Mouse (Mus musculus) spleen, postnatal 4 days (tissue): Measurements from ENCODE around the gene Ggps1.

Source experiments
- DNase-seq, 2 experiments: peaks; one replicate each; pipeline ENCODE4 v3.0.0; 2022; ENCODE audit warnings: low spot score in 2 of 2

Ggps1 gene

DNA sequence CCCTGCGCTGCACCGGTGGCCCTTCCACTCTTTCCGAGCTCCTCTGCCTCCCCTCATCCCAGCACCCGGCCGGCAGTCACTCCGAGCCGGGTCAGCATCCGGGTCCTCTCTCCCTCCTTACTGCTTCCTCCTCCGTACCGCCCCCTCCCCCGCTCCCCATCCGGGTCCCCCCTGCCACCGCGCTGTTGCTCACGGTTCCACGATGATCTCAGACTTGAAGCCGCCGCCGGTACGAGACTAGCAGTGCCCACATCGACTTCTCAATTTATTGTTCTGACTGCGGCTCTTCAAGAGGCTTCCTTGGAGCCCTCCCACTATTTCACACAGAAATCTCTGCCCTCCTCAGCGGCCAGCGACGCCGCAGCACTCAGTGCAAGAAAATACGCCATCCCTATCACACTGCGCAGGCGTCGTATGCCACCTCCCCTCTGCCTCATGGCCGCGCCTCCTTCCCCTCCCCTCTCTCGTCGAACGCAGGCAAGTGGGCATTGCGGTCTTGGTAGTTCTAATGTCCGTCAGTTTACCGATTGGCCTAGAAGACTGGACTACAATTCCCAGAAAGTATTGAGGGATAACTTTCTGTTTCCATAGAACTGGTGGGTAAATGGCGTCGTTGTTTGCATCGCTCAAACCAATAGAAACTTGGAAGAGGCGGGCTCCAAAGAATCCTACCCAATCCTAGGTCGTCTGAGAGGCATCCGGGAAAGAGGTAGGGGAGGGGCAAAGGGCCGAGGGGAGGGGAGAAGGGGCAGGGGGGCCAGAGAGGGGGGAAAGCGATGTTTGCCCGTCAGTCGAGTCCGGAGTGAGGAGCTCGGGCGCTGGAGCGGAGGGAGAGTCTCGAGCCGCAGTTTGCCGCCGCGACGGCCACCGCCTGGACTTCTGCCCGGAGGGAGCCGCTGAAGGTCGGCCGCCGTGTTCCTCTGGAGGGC lies at the start of gene Ggps1, which contains the start of gene Arid4b:
TSS of gene Ggps1 (minus strand) at position 476 of the 929 bp plus-strand sequence.
TSS of gene Arid4b (plus strand) at position 220 of the 929 bp plus-strand sequence.
- peak; percentile 94 to 95 for DNase-seq

DNA sequence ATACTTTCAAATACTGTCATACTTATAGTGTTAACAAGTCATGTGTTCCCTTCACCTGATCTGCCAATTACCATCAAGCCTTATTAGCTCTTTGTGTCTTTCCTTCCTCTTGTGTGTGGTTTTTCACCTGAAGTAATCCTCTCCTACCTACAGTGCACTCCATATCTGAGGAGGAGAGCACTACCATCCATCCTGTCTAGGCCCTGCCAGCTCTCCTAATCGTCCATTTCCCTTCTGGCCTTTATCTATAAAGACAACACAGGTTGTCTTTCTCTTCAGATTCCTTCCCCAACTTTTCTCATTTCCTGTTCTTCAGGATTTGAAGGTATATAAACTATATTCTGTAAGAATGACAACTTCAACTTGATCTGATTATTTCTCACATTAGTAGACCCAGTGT lies 47.9 kb upstream of the Ggps1 start:
- DNase-seq: no peak

DNA sequence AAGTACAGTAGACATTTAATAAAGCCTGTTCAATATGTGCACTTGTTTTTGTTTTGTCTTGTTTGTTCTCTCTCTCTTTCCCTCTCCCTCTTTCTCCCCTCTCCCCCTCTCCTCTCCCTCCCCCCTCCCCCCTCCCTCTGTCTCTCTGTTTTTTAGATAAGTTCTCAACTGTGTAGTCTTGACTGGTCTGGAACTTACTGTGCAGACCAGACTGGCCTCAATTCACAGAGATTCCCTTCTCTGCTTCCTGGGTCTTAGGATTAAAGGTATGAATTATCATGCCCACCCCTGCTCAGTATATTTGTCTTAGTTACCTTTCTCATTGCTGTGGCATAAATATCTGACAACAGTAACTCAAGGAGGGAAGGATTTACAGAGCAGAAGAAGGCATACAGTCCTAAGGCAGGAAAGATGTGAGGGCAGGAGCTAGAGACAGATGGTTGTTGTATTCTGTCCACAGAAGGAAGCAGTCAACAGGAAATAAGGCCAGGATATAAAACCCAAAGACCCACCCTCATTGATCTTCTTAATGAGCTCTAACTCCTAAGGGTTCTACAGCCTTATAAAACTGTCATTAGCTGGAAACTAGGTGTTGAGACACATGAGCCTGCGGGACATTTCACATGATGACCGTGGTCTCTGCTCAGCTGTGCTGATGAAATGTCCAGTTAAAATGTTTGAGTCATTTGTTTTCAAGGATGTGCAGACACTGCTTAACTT lies 47.0 kb upstream of the Ggps1 start:
- DNase-seq: no peak

DNA sequence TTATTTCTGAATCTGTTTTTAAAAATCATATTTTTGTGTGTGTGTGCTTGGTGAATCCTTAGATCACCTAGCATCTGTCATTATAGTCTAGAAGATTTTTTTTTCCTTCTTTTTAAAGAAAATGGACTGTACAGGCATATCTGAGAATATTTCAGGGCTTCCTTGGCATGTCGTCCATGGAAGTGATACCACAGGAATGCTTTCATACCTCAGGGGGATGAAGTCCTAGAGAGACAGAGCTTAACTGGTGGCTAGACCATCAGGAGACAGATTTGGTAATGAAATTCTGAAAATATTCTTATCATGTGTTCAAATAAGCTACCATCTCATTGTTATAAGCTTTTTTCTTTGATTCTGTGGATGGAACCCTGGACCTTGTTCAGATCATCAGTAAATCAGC lies 39.7 kb upstream of the Ggps1 start:
- DNase-seq: no peak

GRCm38 (mm10) chr13:14088669-14089068 lies 25.4 kb upstream of the Ggps1 start:
- DNase-seq: no peak

DNA sequence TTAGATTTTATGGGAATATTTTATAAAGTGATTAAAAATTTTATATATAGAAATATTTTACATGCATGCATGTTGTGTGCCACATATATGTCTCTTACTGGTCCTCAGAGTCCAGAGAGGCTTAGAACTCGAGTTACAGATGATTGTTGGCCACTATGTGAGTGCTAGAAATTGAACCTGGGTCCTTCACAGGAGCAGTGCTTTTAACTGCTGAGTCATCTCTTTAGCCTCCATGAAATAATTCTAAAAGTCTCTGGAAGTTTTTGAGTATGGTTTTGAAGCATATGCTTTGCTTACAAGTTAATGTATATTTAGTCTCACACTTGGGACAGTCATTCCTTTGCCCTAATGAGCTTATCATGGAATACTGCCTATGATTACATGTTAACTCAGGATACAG lies 12.0 kb upstream of the Ggps1 start:
- no peak for DNase-seq

DNA sequence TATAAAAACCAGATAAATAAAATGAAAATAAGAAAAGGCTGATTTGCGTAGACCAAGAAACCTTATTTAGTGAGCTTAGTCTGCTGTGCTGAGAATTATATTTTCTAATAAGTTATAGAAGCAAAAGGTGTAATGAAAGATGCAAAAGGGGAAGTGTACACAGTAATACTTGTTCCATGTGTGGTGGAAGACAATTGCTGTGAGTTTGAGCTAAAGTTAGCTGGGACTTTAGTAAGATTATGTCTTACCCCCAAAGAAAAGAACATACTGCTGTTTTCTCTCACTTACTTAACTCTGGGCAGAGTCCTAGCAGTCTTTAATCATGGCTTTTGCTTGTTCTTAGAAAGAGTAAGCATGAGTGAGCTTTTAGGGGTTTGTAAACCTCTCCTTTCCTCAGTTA lies 11.1 kb upstream of the Ggps1 start:
- no peak for DNase-seq

- DNase-seq: no peak
These were observed 6.0 kb upstream of the Ggps1 start for GRCm38 (mm10) chr13:14069291-14069690.

DNA sequence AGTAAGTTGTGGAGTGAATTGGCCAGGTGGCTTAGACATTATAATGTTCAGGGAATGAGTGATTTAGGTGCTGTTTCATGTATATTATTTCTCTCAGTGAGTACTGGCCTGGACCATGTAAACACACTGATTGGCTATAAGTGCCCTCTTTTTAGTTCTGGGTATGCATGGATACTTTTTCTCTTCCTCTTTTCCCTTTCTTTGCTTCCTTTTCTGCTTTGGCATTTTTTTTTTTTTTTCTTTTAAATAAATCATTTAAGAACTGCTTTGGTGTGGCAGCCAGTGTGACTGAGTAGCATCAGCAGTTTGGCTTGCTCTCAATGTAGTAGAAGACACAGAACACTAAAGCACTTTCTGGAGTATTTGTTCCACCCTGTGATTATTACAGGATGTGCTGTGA lies 4.7 kb upstream of the Ggps1 start:
- no peak for DNase-seq

GRCm38 (mm10) chr13:14065701-14066100 lies 2.4 kb upstream of the Ggps1 start:
- DNase-seq: no peak

DNA sequence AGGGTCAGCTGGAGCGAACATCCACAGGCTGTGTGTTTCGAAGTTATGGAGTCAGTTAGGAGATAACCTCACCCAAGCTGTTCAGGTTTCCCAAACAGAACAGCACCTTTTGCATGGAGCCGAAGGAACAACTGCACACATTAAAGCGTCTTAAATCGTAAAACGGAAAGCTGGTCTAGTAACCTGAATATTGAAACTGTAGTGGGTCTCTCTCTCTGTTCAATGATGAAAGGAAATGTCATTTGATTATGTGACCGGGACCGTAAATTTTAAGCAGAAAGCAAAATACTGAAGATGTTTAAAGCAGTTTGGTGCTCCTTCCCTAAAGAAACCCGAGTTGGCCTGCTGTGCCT lies 1.7 kb upstream of the Ggps1 start:
- DNase-seq: no peak

DNA sequence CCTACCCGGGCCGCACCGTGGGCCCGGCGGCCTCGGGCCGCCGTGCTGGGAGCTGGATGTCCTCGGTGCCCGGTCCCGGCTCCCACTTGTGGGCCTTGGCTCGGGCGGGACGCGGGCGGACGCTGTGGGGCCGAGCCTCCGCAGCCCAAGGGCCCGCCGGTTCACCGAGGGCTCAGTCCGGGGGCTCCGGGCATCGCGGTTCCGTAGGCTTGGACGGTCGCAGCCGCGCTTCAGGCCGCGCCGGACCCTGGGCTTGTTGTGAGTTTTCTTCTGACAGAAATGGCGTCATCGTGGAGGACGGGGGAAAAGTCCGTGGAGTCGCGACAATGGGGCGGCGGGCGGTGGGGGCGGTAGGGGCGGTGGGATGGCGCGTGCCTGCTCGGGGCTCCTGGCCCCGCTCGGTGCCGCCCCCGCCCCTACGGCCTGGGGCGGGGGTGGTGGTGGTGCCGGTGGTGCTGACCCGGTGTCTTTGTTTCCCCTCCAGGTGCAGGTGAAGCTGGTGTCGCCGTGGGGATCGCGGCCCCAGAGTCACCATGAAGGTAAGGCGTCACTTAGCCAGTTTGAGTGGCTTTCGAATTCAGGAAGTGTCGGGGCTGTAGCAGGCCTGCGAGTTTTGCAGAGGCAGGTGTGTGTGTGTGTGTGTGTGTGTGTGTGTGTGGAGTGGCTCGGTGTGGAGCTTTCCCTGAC lies 1.2 kb upstream of the Ggps1 start:
- peak; percentile 60 to 83 for DNase-seq

DNA sequence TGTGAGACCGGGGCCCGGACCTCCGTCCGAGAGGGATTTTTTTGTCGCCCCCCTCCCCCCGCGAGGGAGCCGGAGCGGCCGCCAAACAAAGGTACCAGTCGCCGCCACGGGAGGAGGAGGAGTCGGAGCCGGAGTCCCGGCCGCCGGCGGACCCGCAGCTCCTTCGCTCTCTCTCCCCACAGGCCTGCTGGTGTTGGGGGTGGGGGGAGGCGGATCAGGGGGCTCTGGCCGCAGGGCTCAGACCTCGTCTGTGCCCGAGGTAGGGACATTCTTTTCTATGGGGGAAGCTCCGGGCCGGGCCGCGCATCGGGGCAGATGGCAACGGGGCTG lies 619 bp upstream of the Ggps1 start:
- DNase-seq: no peak

DNA sequence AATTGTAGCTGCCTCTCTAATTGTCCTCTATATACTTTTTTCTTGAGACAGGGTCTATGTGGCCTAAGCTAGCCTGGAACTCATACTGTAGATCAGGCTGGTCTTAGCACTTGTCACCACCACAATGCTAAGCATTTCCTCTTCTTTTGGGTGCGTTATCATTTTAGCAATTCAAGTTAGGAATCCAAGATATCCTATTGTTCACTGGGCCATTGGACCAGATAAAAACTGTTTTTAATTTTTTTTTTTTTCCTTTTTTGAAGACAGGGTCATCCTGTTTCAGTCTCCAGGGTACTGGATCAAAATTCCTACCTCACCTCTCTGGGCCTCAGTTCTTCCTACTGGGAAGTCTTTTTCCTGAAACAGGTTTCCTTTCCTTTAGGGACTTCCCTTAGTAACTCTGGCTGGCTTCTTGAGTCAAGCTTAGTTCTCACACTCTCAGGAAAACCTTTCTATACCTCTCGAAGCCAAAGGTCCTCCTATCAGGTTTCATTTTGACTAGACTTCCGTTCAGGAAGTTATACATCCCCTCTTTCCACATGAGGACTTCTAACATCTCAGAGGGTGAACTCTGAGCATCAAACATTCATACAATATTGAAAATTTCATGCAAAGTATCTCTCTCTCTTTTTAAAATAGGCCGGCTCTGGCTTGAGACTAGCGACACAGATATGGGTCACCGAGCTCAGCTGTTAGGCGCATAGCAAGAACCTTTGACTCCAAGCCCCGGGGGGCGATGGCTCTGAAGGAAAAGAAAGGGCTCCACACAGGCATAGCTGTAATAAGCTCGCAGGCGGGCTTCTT lies 877 bp downstream of the Ggps1 start:
- DNase-seq: no peak

GRCm38 (mm10) chr13:14059582-14059981 lies 3.7 kb downstream of the Ggps1 start:
- DNase-seq: no peak

DNA sequence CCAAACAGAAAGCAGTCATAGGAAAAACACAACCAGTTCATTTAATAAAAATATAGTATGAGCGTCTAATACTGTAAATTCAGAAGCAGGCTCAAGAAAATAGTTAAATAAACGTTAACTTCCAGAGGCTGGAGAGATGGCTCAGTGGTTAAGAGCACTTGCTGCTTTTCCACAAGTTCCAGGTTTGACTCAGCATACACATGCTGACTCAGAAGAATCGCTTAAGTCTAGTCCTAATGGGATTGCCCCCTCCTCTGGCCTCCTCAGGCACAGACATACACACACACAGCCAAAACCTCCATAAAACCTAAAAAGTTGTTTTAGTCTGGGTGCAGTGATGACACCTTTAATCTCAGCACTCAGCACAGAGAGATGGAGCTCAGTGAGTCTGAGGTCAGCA lies 6.5 kb downstream of the Ggps1 start:
- no peak for DNase-seq

DNA sequence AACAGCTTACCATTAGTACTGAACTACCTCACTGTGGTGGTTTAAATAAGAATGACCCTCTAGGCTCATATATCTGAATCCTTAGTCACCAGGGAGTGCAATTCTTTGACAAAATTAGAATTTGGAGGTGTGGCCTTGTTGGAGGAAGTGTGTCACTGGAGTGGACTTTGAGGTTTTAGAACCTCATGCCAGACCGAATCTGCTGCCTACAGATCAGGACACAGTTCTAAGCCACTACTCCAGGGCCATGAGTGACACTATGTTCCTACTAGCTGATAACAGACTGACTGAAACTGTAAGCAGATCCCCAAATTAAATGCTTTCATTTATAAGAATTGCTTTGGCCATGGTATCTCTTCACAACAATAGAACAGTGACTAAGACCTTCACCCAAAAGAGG lies 13.4 kb downstream of the Ggps1 start:
- DNase-seq: no peak

GRCm38 (mm10) chr13:14044521-14044920 lies 18.8 kb downstream of the Ggps1 start:
- DNase-seq: no peak

GRCm38 (mm10) chr13:14043851-14044250 lies 19.4 kb downstream of the Ggps1 start:
- DNase-seq: no peak

GRCm38 (mm10) chr13:14040186-14040585 lies 23.1 kb downstream of the Ggps1 start:
- no peak for DNase-seq

GRCm38 (mm10) chr13:14039292-14039965 lies 23.9 kb downstream of the Ggps1 start, which contains the start of gene Tbce:
Tbce (minus strand) TSS chr13:14039638.
- peak; percentile 87 to 95 for DNase-seq
